Comparison of ENCODE assay signal across 1 mouse cellular context in the genomic region with DNA sequence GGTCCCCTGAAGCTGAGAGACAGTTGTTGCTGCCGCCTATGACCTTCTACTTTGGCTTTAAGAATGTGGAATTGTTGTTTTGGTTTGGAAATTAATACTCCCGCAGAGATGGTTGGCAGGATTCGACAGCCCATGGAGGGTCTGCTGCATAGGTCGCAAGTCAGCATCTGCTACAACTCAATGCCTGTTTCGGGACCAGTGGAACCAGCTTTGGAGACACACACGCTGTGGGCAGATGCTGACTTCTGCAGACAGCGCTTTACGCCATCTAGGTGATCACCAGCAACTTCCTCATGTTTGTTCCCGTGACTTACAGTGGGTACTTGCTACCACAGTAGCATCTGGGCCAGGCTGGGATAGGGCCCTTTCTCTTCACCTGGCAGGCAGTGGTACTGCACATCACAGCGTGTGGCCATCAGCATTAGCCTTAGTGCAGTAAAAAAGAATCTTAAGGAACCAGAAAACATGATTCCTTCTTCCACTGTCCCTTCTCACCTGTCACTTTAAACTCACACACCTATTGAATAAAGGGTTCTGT.
TF ChIP-seq lines count a peak whose summit lies in the region.

No protein-coding gene starts in this region.

TF ChIP-seq in MEL, 35 proteins besides CTCF, POLR2A, EP300 and RAD21:
- TF ChIP-seq RCOR1 (IDR thresholded peaks at IDR 0.05; ENCODE audit: low read depth, low read length) = no peak
- TF ChIP-seq ZMIZ1 (IDR thresholded peaks at IDR 0.05; ENCODE audit: low read depth, low read length) = no peak
- no peak for TF ChIP-seq CHD1 (IDR thresholded peaks at IDR 0.05; ENCODE audit: low read depth, low read length)
